ENCODE assay signal across 9 mouse cellular contexts in genomic region chr17:27534718-27535117, GRCm38 (mm10). TPM values are rescaled to one million over a fixed set of nuclear protein-coding genes. Genes with fewer than 3 reads are reported as not detected.
A peak's percentile ranks its signal among the peaks of the same experiment; 100 is the strongest.
DNase-seq lines count a peak whose midpoint lies in the region; ATAC-seq and TF ChIP-seq lines count a peak whose summit lies in the region.
"Had no signal": no experiment of that assay in that cellular context is flagged by ENCODE, and none has a peak within 500 bp of the region (broad histone marks: within the 10 kb centered on the region; RNA-seq: fewer than 3 reads in every experiment).

No protein-coding gene starts in this region.

- peak; percentile 79 for ATAC-seq in forebrain, postnatal 0 days
- peak; percentile 78 for ATAC-seq in hindbrain, embryonic 12.5 days (ENCODE audit: low FRiP score)

- DNase-seq in MEL-GATA-1-ER (ENCODE audit: extremely low read depth, low read depth) = peak; percentile 64
- peak; percentile 84 to 95 for DNase-seq in cerebellum, adult 2 months
- DNase-seq in forebrain, postnatal 0 days = peak; percentile 92
- peak; percentile 96 for DNase-seq in layer of hippocampus, postnatal 10 days (ENCODE audit: low spot score in 2 of 2)
- peak; percentile 93 for DNase-seq in lung, postnatal 14 days
- peak; percentile 66 for DNase-seq in retina, adult 2 months (ENCODE audit: low read depth, low spot score)
- peak; percentile 87 to 92 for DNase-seq in thymus, postnatal 36 days

- no peaks in the 10 kb centered on the region for H3K9me3 ChIP-seq in forebrain, postnatal 0 days (ENCODE audit: low read length)
- no peaks in the 10 kb centered on the region; the same call in 1 of the 2 replicates for H3K9me3 ChIP-seq in hindbrain, embryonic 12.5 days (replicated peaks)

- H3K4me3 ChIP-seq in cerebellum, adult 2 months (replicated peaks; ENCODE audit: insufficient read depth, low read depth, low read length) = peak overlapping the region; percentile 0
- H3K4me3 ChIP-seq in forebrain, postnatal 0 days (ENCODE audit: low read depth, low read length) = no peak overlapping the region
- no peak overlapping the region for H3K4me3 ChIP-seq in hindbrain, embryonic 12.5 days

- no peak overlapping the region for H3K9ac ChIP-seq in forebrain, postnatal 0 days
- H3K9ac ChIP-seq in hindbrain, embryonic 12.5 days = no peak overlapping the region

- H3K27me3 ChIP-seq in cerebellum, adult 2 months (ENCODE audit: control insufficient read depth, insufficient read depth, low read length) = no peaks in the 10 kb centered on the region
- H3K27me3 ChIP-seq in forebrain, postnatal 0 days (ENCODE audit: insufficient read depth, low read length) = no peaks in the 10 kb centered on the region
- H3K27me3 ChIP-seq in hindbrain, embryonic 12.5 days = peaks cover 4% of the 10 kb centered on the region; the same call in 1 of the 2 replicates

- peak; percentile 100 for TF ChIP-seq CTCF in cerebellum, adult 2 months (IDR thresholded peaks at IDR 0.05; ENCODE audit: borderline replicate concordance, insufficient read depth, low read depth, low read length)
- TF ChIP-seq CTCF in forebrain, postnatal 0 days (IDR thresholded peaks at IDR 0.05; ENCODE audit: low read depth) = peak; percentile 100

- 0 out of 2 replicates have a peak, but pooled peaks have one; percentile 12 for TF ChIP-seq POLR2A in cerebellum, adult 2 months (IDR thresholded peaks at IDR 0.05; ENCODE audit: borderline replicate concordance, insufficient read depth, low read length)

- 5% methylated on average over 10 of the region's 10 CpGs for WGBS in cerebellum, adult 2 months
- WGBS in forebrain, postnatal 0 days = 5% methylated on average over 10 of the region's 10 CpGs
- 4% methylated on average over 10 of the region's 10 CpGs for WGBS in hindbrain, embryonic 12.5 days

- no peaks in the 10 kb centered on the region for H3K36me3 ChIP-seq in forebrain, postnatal 0 days (ENCODE audit: insufficient read depth)
- no peaks in the 10 kb centered on the region for H3K36me3 ChIP-seq in hindbrain, embryonic 12.5 days

- no peak overlapping the region for H3K27ac ChIP-seq in cerebellum, adult 2 months (ENCODE audit: insufficient read depth, low read length)
- no peak overlapping the region for H3K27ac ChIP-seq in forebrain, postnatal 0 days (ENCODE audit: low read depth, low read length)
- H3K27ac ChIP-seq in hindbrain, embryonic 12.5 days = no peak overlapping the region
- H3K27ac ChIP-seq: macrophage had no signal

- peaks cover 3% of the 10 kb centered on the region; the same call in 1 of the 2 replicates for H3K4me1 ChIP-seq in cerebellum, adult 2 months (ENCODE audit: control insufficient read depth, insufficient read depth, low read length)
- H3K4me1 ChIP-seq in forebrain, postnatal 0 days (ENCODE audit: insufficient read depth) = no peaks in the 10 kb centered on the region
- no peaks in the 10 kb centered on the region; the same call in 1 of the 2 replicates for H3K4me1 ChIP-seq in hindbrain, embryonic 12.5 days

- H3K4me2 ChIP-seq in forebrain, postnatal 0 days (ENCODE audit: low read depth) = no peak overlapping the region
- H3K4me2 ChIP-seq in hindbrain, embryonic 12.5 days (replicated peaks) = no peak overlapping the region; the same call in 1 of the 2 replicates

RNA-seq across cellular contexts. Expression of gene Grm4, which starts 13.5 kb away (rescaled TPM):
- 310 and 403 TPM in 2 replicates for polyA plus RNA-seq in cerebellum, adult 2 months (2012; rRNA removed)
- 13.1 and 14.5 TPM in 2 replicates for total RNA-seq in forebrain, postnatal 0 days (2014; rRNA removed)
- polyA plus RNA-seq in forebrain, postnatal 0 days (2015; fragmentation: Nextera tagmentation; extraction: Ambion mirVana) = 3.2 and 5.5 TPM in 2 replicates
- polyA plus RNA-seq in hindbrain, embryonic 12.5 days (2016; fragmentation: Nextera tagmentation; extraction: Ambion mirVana) = 3.7 and 4.2 TPM in 2 replicates
- 10 to 100 TPM; 12.2 to 16.1 TPM for total RNA-seq in layer of hippocampus, postnatal 10 days (2021)
- polyA plus RNA-seq: macrophage had no signal

RNA-seq across cellular contexts. Expression of gene Hmga1, which starts 21.6 kb away (rescaled TPM):
- polyA plus RNA-seq in cerebellum, adult 2 months (2012; rRNA removed) = 124 and 133 TPM in 2 replicates
- total RNA-seq in forebrain, postnatal 0 days (2014; rRNA removed) = 84.7 and 99.1 TPM in 2 replicates
- 122 and 123 TPM in 2 replicates for polyA plus RNA-seq in forebrain, postnatal 0 days (2015; fragmentation: Nextera tagmentation; extraction: Ambion mirVana)
- polyA plus RNA-seq in hindbrain, embryonic 12.5 days (2016; fragmentation: Nextera tagmentation; extraction: Ambion mirVana) = 161 and 162 TPM in 2 replicates
- 10 to 100 TPM; 35.1 to 35.6 TPM for total RNA-seq in layer of hippocampus, postnatal 10 days (2021)

RNA-seq across cellular contexts. Expression of gene AI413582, which starts 30.8 kb away (rescaled TPM):
- polyA plus RNA-seq in cerebellum, adult 2 months (2012; rRNA removed) = 98.9 and 104 TPM in 2 replicates
- 35.0 and 70.3 TPM in 2 replicates for total RNA-seq in forebrain, postnatal 0 days (2014; rRNA removed)
- 85.2 and 92.8 TPM in 2 replicates for polyA plus RNA-seq in forebrain, postnatal 0 days (2015; fragmentation: Nextera tagmentation; extraction: Ambion mirVana)
- polyA plus RNA-seq in hindbrain, embryonic 12.5 days (2016; fragmentation: Nextera tagmentation; extraction: Ambion mirVana) = 19.8 and 21.9 TPM in 2 replicates
- 10 to 100 TPM; 61.4 to 72.2 TPM for total RNA-seq in layer of hippocampus, postnatal 10 days (2021)

Comparison
In these comparisons a context has a peak if more than half of its experiments do, and no peak if none do; other contexts are left out.
1. RNA of gene Grm4, which starts 13.5 kb away (polyA plus RNA-seq): 310 to 403 TPM in cerebellum, adult 2 months; 3.2 to 5.5 TPM in forebrain, postnatal 0 days and 3.7 to 4.2 TPM in hindbrain, embryonic 12.5 days; every median in the first group is over 10 times any median in the second.
2. Peak in every context shown above with its lines, with median percentiles within 50 percentile points of each other: DNase-seq.